Mouse (Mus musculus) forebrain, embryonic 12.5 days (tissue): ENCODE measurements around the gene Cdh23. TPM values are rescaled to one million over a fixed set of nuclear protein-coding genes. Genes with fewer than 3 reads are reported as not detected.

ENCODE experiments used
- ATAC-seq: fragments of 200-750 bp; cut with Nextera tagmentation; 2 replicates; pipeline ENCODE4 v1.8.0; 2017; ENCODE audit warnings: moderate TSS enrichment; ENCODE audit not compliant: low FRiP score
- H3K27ac ChIP-seq: fragments of 300-500 bp; sonication (generic); 2 replicates; pipeline ENCODE4 v1.5.1; 2016; ENCODE audit warnings: mild to moderate bottlenecking
- H3K27me3 ChIP-seq: fragments of 300-500 bp; sonication (generic); 2 replicates; pipeline ENCODE4 v1.6.1; 2016; ENCODE audit warnings: mild to moderate bottlenecking
- H3K36me3 ChIP-seq: fragments of 300-500 bp; sonication (generic); replicated peaks from 2 replicates; pipeline ENCODE4 v1.6.1; 2016; ENCODE audit warnings: mild to moderate bottlenecking
- H3K4me1 ChIP-seq: fragments of 300-500 bp; sonication (generic); 2 replicates; pipeline ENCODE4 v1.6.1; 2016
- H3K4me2 ChIP-seq: fragments of 300-500 bp; sonication (generic); 2 replicates; pipeline ENCODE4 v1.6.1; 2016; ENCODE audit warnings: mild to moderate bottlenecking, moderate library complexity
- H3K4me3 ChIP-seq: fragments of 300-500 bp; sonication (generic); replicated peaks from 2 replicates; pipeline ENCODE4 v1.5.1; 2016; ENCODE audit warnings: mild to moderate bottlenecking
- H3K9ac ChIP-seq: fragments of 300-500 bp; sonication (generic); 2 replicates; pipeline ENCODE4 v1.6.1; 2016; ENCODE audit warnings: mild to moderate bottlenecking
- H3K9me3 ChIP-seq: fragments of 300-500 bp; sonication (generic); 2 replicates; pipeline ENCODE4 v1.6.1; 2016
- WGBS: fragments of 180-500 bp; shearing (Covaris S2); methylation state at CpG from one replicate; pipeline ENCODE4 v1.1.7; 2016; 5-methylcytosine and 5-hydroxymethylcytosine counted together
- polyA plus RNA-seq: library from polyadenylated mRNA; unstranded; fragments of >200 nt; fragmentation: Nextera tagmentation; extraction: Ambion mirVana; gene quantifications from 2 replicates; pipeline ENCODE4 v1.2.1, GENCODE M21; 2016

The Cdh23 gene
- polyA plus RNA-seq, 1 experiment from 2014 or later = 2.5 TPM

GRCm38 (mm10) chr10:60552951-60553635, 143.2 kb downstream of the Cdh23 start:
- WGBS = 49% methylated on average over 4 of the region's 4 CpGs
- no peak for ATAC-seq
- H3K9me3 ChIP-seq = no peaks in the 10 kb centered on the region
- peaks cover 14% of the 10 kb centered on the region for H3K4me1 ChIP-seq
- H3K9ac ChIP-seq = no peak overlapping the region
- no peaks in the 10 kb centered on the region for H3K36me3 ChIP-seq
- H3K4me2 ChIP-seq = no peak overlapping the region
- H3K27me3 ChIP-seq = 0 out of 2 replicates have a peak, but pooled peaks cover 2% of the 10 kb centered on the region
- no peak overlapping the region for H3K4me3 ChIP-seq
- H3K27ac ChIP-seq = no peak overlapping the region

- Histone ChIP-seq H3K4me1 (no peaks in the 10 kb centered on the region), H3K9ac (no peak overlapping the region), H3K36me3 (no peaks in the 10 kb centered on the region), H3K27ac (no peak overlapping the region), H3K4me2 (no peak overlapping the region), H3K4me3 (no peak overlapping the region), H3K9me3 (no peaks in the 10 kb centered on the region), H3K27me3 (no peaks in the 10 kb centered on the region)
- no peak for ATAC-seq
- WGBS = 89% methylated on average over 18 of the region's 18 CpGs
These were observed 157.0 kb downstream of the Cdh23 start for GRCm38 (mm10) chr10:60539164-60539914.

- H3K4me3 ChIP-seq = no peak overlapping the region
- H3K9ac ChIP-seq = no peak overlapping the region
- WGBS = 12% methylated on average over 13 of the region's 14 CpGs
- H3K4me2 ChIP-seq = peak overlapping the region; percentile 30
- H3K27me3 ChIP-seq = peaks cover 10% of the 10 kb centered on the region
- H3K4me1 ChIP-seq = no peaks in the 10 kb centered on the region; the same call in 1 of the 2 replicates
- no peaks in the 10 kb centered on the region for H3K36me3 ChIP-seq
- no peaks in the 10 kb centered on the region for H3K9me3 ChIP-seq
- no peak for ATAC-seq
- H3K27ac ChIP-seq = no peak overlapping the region
These were observed 160.0 kb downstream of the Cdh23 start for GRCm38 (mm10) chr10:60536098-60536811.

- H3K9ac ChIP-seq = no peak overlapping the region
- ATAC-seq = no peak
- H3K4me3 ChIP-seq = no peak overlapping the region
- no peaks in the 10 kb centered on the region for H3K36me3 ChIP-seq
- no peaks in the 10 kb centered on the region for H3K9me3 ChIP-seq
- H3K27me3 ChIP-seq = peaks cover 13% of the 10 kb centered on the region
- H3K4me1 ChIP-seq = peaks cover 5% of the 10 kb centered on the region
- H3K4me2 ChIP-seq = no peak overlapping the region
- no peak overlapping the region for H3K27ac ChIP-seq
- WGBS = 70% methylated on average over 4 of the region's 4 CpGs
These were observed 163.8 kb downstream of the Cdh23 start for GRCm38 (mm10) chr10:60532502-60532901.

GRCm38 (mm10) chr10:60531349-60531748, 164.9 kb downstream of the Cdh23 start:
- Histone ChIP-seq H3K4me1 (peaks cover 5% of the 10 kb centered on the region), H3K9me3 (no peaks in the 10 kb centered on the region), H3K4me3 (no peak overlapping the region), H3K27ac (no peak overlapping the region), H3K27me3 (peaks cover 13% of the 10 kb centered on the region), H3K9ac (no peak overlapping the region), H3K36me3 (no peaks in the 10 kb centered on the region), H3K4me2 (no peak overlapping the region)
- 20% methylated on average over 2 of the region's 2 CpGs for WGBS
- peak; percentile 44; the same call in 1 of the 2 replicates for ATAC-seq

- no peak overlapping the region for H3K4me3 ChIP-seq
- 73% methylated on average over 10 of the region's 10 CpGs for WGBS
- no peaks in the 10 kb centered on the region for H3K36me3 ChIP-seq
- H3K4me2 ChIP-seq = no peak overlapping the region
- H3K4me1 ChIP-seq = peaks cover 7% of the 10 kb centered on the region
- no peaks in the 10 kb centered on the region for H3K9me3 ChIP-seq
- ATAC-seq = no peak
- no peak overlapping the region for H3K9ac ChIP-seq
- peaks cover 13% of the 10 kb centered on the region for H3K27me3 ChIP-seq
- no peak overlapping the region for H3K27ac ChIP-seq
These were observed 165.7 kb downstream of the Cdh23 start for GRCm38 (mm10) chr10:60530633-60531032.

GRCm38 (mm10) chr10:60527949-60528348, 168.3 kb downstream of the Cdh23 start:
- no peak for ATAC-seq
- Histone ChIP-seq H3K9ac (no peak overlapping the region), H3K27me3 (peaks cover 10% of the 10 kb centered on the region), H3K4me1 (peaks cover 7% of the 10 kb centered on the region), H3K27ac (no peak overlapping the region), H3K36me3 (no peaks in the 10 kb centered on the region), H3K4me2 (no peak overlapping the region), H3K9me3 (no peaks in the 10 kb centered on the region), H3K4me3 (no peak overlapping the region)
- WGBS = 80% methylated on average over 7 of the region's 7 CpGs

- no peak overlapping the region for H3K27ac ChIP-seq
- no peak for ATAC-seq
These were observed 171.2 kb downstream of the Cdh23 start for GRCm38 (mm10) chr10:60525081-60525480.

GRCm38 (mm10) chr10:60516286-60516685, 180.0 kb downstream of the Cdh23 start:
- Histone ChIP-seq H3K27me3 (no peaks in the 10 kb centered on the region), H3K9ac (no peak overlapping the region), H3K9me3 (no peaks in the 10 kb centered on the region), H3K4me3 (no peak overlapping the region), H3K4me1 (no peaks in the 10 kb centered on the region), H3K27ac (no peak overlapping the region), H3K4me2 (no peak overlapping the region), H3K36me3 (no peaks in the 10 kb centered on the region)
- 90% methylated on average over 11 of the region's 11 CpGs for WGBS
- ATAC-seq = no peak

More at GRCm38 (mm10) chr10:60525081-60525480, 171.2 kb downstream of the Cdh23 start:
- Histone ChIP-seq H3K4me1 (peaks cover 7% of the 10 kb centered on the region; the same call in 1 of the 2 replicates), H3K27me3 (no peaks in the 10 kb centered on the region), H3K4me3 (no peak overlapping the region), H3K36me3 (no peaks in the 10 kb centered on the region), H3K9me3 (no peaks in the 10 kb centered on the region), H3K4me2 (no peak overlapping the region), H3K9ac (no peak overlapping the region)
- WGBS = 80% methylated on average over 8 of the region's 8 CpGs

- no peak overlapping the region for H3K4me3 ChIP-seq
- H3K36me3 ChIP-seq = no peaks in the 10 kb centered on the region
- ATAC-seq = no peak
- 28% methylated on average over 4 of the region's 4 CpGs for WGBS
- H3K9ac ChIP-seq = no peak overlapping the region
- H3K27me3 ChIP-seq = peaks cover 3% of the 10 kb centered on the region; the same call in 1 of the 2 replicates
- H3K4me2 ChIP-seq = no peak overlapping the region
- no peak overlapping the region for H3K27ac ChIP-seq
- peaks cover 3% of the 10 kb centered on the region; the same call in 1 of the 2 replicates for H3K9me3 ChIP-seq
- H3K4me1 ChIP-seq = peaks cover 5% of the 10 kb centered on the region
These were observed 197.8 kb downstream of the Cdh23 start for GRCm38 (mm10) chr10:60498538-60498937.

- H3K36me3 ChIP-seq = no peaks in the 10 kb centered on the region
- peaks cover 3% of the 10 kb centered on the region; the same call in 1 of the 2 replicates for H3K27me3 ChIP-seq
- H3K4me1 ChIP-seq = peaks cover 10% of the 10 kb centered on the region
- H3K9me3 ChIP-seq = peaks cover 4% of the 10 kb centered on the region; the same call in 1 of the 2 replicates
- no peak overlapping the region for H3K4me2 ChIP-seq
- no peak overlapping the region for H3K4me3 ChIP-seq
- no peak overlapping the region for H3K27ac ChIP-seq
- H3K9ac ChIP-seq = no peak overlapping the region
- ATAC-seq = no peak
- 6% methylated on average over 6 of the region's 6 CpGs for WGBS
These were observed 201.2 kb downstream of the Cdh23 start for GRCm38 (mm10) chr10:60495070-60495469.

GRCm38 (mm10) chr10:60491538-60491937, 204.8 kb downstream of the Cdh23 start:
- Histone ChIP-seq H3K9ac (no peak overlapping the region), H3K4me2 (no peak overlapping the region), H3K27ac (no peak overlapping the region), H3K9me3 (peaks cover 4% of the 10 kb centered on the region; the same call in 1 of the 2 replicates), H3K4me1 (peaks cover 5% of the 10 kb centered on the region), H3K27me3 (no peaks in the 10 kb centered on the region), H3K4me3 (no peak overlapping the region), H3K36me3 (no peaks in the 10 kb centered on the region)
- ATAC-seq = peak; percentile 44; the same call in 1 of the 2 replicates
- 39% methylated on average over 2 of the region's 2 CpGs for WGBS
